In genomic region chr7:101713828-101714400, GRCm38 (mm10) we compare ENCODE assay signal across 19 mouse cellular contexts. TPM values are rescaled to one million over a fixed set of nuclear protein-coding genes. Genes with fewer than 3 reads are reported as not detected.
DNase-seq lines count a peak whose midpoint lies in the region; ATAC-seq and TF ChIP-seq lines count a peak whose summit lies in the region.
"Had no signal": no experiment of that assay in that cellular context is flagged by ENCODE, and none has a peak within 500 bp of the region (broad histone marks: within the 10 kb centered on the region; RNA-seq: fewer than 3 reads in every experiment).

No protein-coding gene starts in this region.

- no peak overlapping the region for H3K4me2 ChIP-seq in intestine, embryonic 15.5 days (replicated peaks)
- no peak overlapping the region for H3K4me2 ChIP-seq in intestine, postnatal 0 days (replicated peaks; ENCODE audit: low read depth)
- no peak overlapping the region for H3K4me2 ChIP-seq in hindbrain, embryonic 13.5 days
- no peak overlapping the region for H3K4me2 ChIP-seq in neural tube, embryonic 14.5 days (ENCODE audit: low read depth, low read length)
- H3K4me2 ChIP-seq: forebrain, embryonic 13.5 days; heart, embryonic 11.5 days; heart, embryonic 15.5 days had no signal

- no peaks in the 10 kb centered on the region for H3K36me3 ChIP-seq in intestine, embryonic 15.5 days
- H3K36me3 ChIP-seq in intestine, postnatal 0 days (ENCODE audit: control insufficient read depth, insufficient read depth) = no peaks in the 10 kb centered on the region
- peaks cover 6% of the 10 kb centered on the region for H3K36me3 ChIP-seq in hindbrain, embryonic 13.5 days
- no peaks in the 10 kb centered on the region for H3K36me3 ChIP-seq in neural tube, embryonic 14.5 days (ENCODE audit: control insufficient read depth, insufficient read depth, low read length)
- H3K36me3 ChIP-seq: heart, embryonic 15.5 days had no signal

- H3K27ac ChIP-seq in intestine, embryonic 15.5 days = no peak overlapping the region
- H3K27ac ChIP-seq in intestine, postnatal 0 days (ENCODE audit: low read depth, low read length) = no peak overlapping the region
- H3K27ac ChIP-seq in hindbrain, embryonic 13.5 days = peak overlapping the region; percentile 13
- H3K27ac ChIP-seq in neural tube, embryonic 14.5 days (ENCODE audit: low read depth, low read length) = 0 out of 2 replicates have a peak overlapping the region, but pooled peaks have one; percentile 34
- H3K27ac ChIP-seq: embryonic facial prominence, embryonic 10.5 days; forebrain, embryonic 13.5 days; heart, adult 2 months; heart, embryonic 15.5 days had no signal

- no peaks in the 10 kb centered on the region for H3K4me1 ChIP-seq in intestine, embryonic 15.5 days (replicated peaks)
- peaks cover 4% of the 10 kb centered on the region; the same call in 1 of the 2 replicates for H3K4me1 ChIP-seq in intestine, postnatal 0 days (replicated peaks; ENCODE audit: control insufficient read depth, insufficient read depth, low read length)
- H3K4me1 ChIP-seq in hindbrain, embryonic 13.5 days (replicated peaks) = peaks cover 19% of the 10 kb centered on the region
- H3K4me1 ChIP-seq in neural tube, embryonic 14.5 days (ENCODE audit: control insufficient read depth, insufficient read depth, low read length) = no peaks in the 10 kb centered on the region
- H3K4me1 ChIP-seq: embryonic facial prominence, embryonic 10.5 days; forebrain, embryonic 13.5 days had no signal

- WGBS in intestine, embryonic 15.5 days = 48% methylated on average over 9 of the region's 9 CpGs
- 60% methylated on average over 9 of the region's 9 CpGs for WGBS in intestine, postnatal 0 days
- 60% methylated on average over 9 of the region's 9 CpGs for WGBS in hindbrain, embryonic 13.5 days
- WGBS in neural tube, embryonic 14.5 days = 55% methylated on average over 9 of the region's 9 CpGs

- no peak overlapping the region for H3K4me3 ChIP-seq in intestine, embryonic 15.5 days (replicated peaks)
- no peak overlapping the region for H3K4me3 ChIP-seq in intestine, postnatal 0 days (ENCODE audit: low read depth, low read length)
- no peak overlapping the region for H3K4me3 ChIP-seq in hindbrain, embryonic 13.5 days
- no peak overlapping the region for H3K4me3 ChIP-seq in neural tube, embryonic 14.5 days (ENCODE audit: low read depth, low read length)
- H3K4me3 ChIP-seq: embryonic facial prominence, embryonic 10.5 days; forebrain, embryonic 13.5 days; heart, adult 2 months; heart, embryonic 15.5 days had no signal

- no peak overlapping the region for H3K9ac ChIP-seq in intestine, embryonic 15.5 days
- H3K9ac ChIP-seq in intestine, postnatal 0 days (ENCODE audit: low read depth, low read length) = no peak overlapping the region
- no peak overlapping the region for H3K9ac ChIP-seq in hindbrain, embryonic 13.5 days
- no peak overlapping the region for H3K9ac ChIP-seq in neural tube, embryonic 14.5 days (replicated peaks; ENCODE audit: low read depth, low read length)
- H3K9ac ChIP-seq: forebrain, embryonic 13.5 days; forebrain, postnatal 0 days; heart, embryonic 15.5 days had no signal

- no peaks in the 10 kb centered on the region for H3K27me3 ChIP-seq in intestine, embryonic 15.5 days (replicated peaks)
- H3K27me3 ChIP-seq in intestine, postnatal 0 days (replicated peaks; ENCODE audit: control insufficient read depth, insufficient read depth, low read length) = no peaks in the 10 kb centered on the region
- no peaks in the 10 kb centered on the region for H3K27me3 ChIP-seq in hindbrain, embryonic 13.5 days
- H3K27me3 ChIP-seq in neural tube, embryonic 14.5 days (ENCODE audit: control insufficient read depth, insufficient read depth, low read length) = no peaks in the 10 kb centered on the region
- H3K27me3 ChIP-seq: forebrain, embryonic 13.5 days; heart, embryonic 15.5 days had no signal

- H3K9me3 ChIP-seq in intestine, embryonic 15.5 days = no peaks in the 10 kb centered on the region
- no peaks in the 10 kb centered on the region for H3K9me3 ChIP-seq in intestine, postnatal 0 days (ENCODE audit: control insufficient read depth)
- no peaks in the 10 kb centered on the region for H3K9me3 ChIP-seq in hindbrain, embryonic 13.5 days
- H3K9me3 ChIP-seq in neural tube, embryonic 14.5 days (ENCODE audit: control insufficient read depth, low read length) = no peaks in the 10 kb centered on the region
- H3K9me3 ChIP-seq: embryonic facial prominence, embryonic 10.5 days; forebrain, embryonic 13.5 days; G1E; heart, embryonic 15.5 days had no signal

- no peak for TF ChIP-seq CTCF in intestine, postnatal 0 days (IDR thresholded peaks at IDR 0.05; ENCODE audit: low read depth)

- peak; percentile 69 for DNase-seq in MN1 (ENCODE audit: low spot score)
- DNase-seq in adrenal gland, postnatal 25 days = no peak
- DNase-seq: cerebellum, adult 18-20 months; cerebellum, postnatal 10 days; forebrain, postnatal 0 days; gastrocnemius, postnatal 14 days; heart, adult 2 months; heart, postnatal 14 days; kidney, adult 11 months had no signal

- peak; percentile 34; the same call in 1 of the 2 replicates for ATAC-seq in intestine, embryonic 15.5 days
- ATAC-seq in intestine, postnatal 0 days = no peak
- ATAC-seq in hindbrain, embryonic 13.5 days (ENCODE audit: low FRiP score) = peak; percentile 80
- ATAC-seq in neural tube, embryonic 14.5 days (ENCODE audit: low read depth) = peak; percentile 63; the same call in 1 of the 2 replicates
- no peak for ATAC-seq in CD4-positive, CD25-positive, alpha-beta regulatory T cell, adult 4 months
- ATAC-seq: forebrain, embryonic 13.5 days; forebrain, postnatal 0 days had no signal

RNA-seq across cellular contexts. Expression of gene Clpb, which starts 50.5 kb away (rescaled TPM):
- polyA plus RNA-seq in intestine, embryonic 15.5 days (2015; fragmentation: Nextera tagmentation; extraction: Ambion mirVana) = 51.4 and 53.0 TPM in 2 replicates
- polyA plus RNA-seq in intestine, postnatal 0 days (2015; fragmentation: Nextera tagmentation; extraction: Ambion mirVana) = 14.3 and 14.9 TPM in 2 replicates
- polyA plus RNA-seq in hindbrain, embryonic 13.5 days (2015; fragmentation: Nextera tagmentation; extraction: Ambion mirVana) = 34.0 and 34.6 TPM in 2 replicates
- polyA plus RNA-seq in neural tube, embryonic 14.5 days (2014; fragmentation: Nextera tagmentation; extraction: Ambion mirVana) = 36.1 and 37.5 TPM in 2 replicates
- polyA plus RNA-seq in CD4-positive, CD25-positive, alpha-beta regulatory T cell, adult 4 months (2017; shearing (Covaris generic)) = 10 to 100 TPM in 1 of 2 experiments, 1 to 10 TPM in 1; 9.9 to 14.9 TPM
- total RNA-seq in adrenal gland, postnatal 25 days (2021) = 68.3 and 75.5 TPM in 2 replicates

Comparison
In these comparisons a context has a peak if more than half of its experiments do, and no peak if none do; other contexts are left out.
1. ATAC-seq: peak in intestine, embryonic 15.5 days (single experiment), hindbrain, embryonic 13.5 days (single experiment) and neural tube, embryonic 14.5 days (single experiment); none in intestine, postnatal 0 days (single experiment) and CD4-positive, CD25-positive, alpha-beta regulatory T cell, adult 4 months (single experiment).
2. H3K27ac ChIP-seq: peak in hindbrain, embryonic 13.5 days (single experiment) and neural tube, embryonic 14.5 days (single experiment); none in intestine, embryonic 15.5 days (single experiment) and intestine, postnatal 0 days (single experiment).